Mouse (Mus musculus): ENCODE data around the gene Pmp22.
A peak's percentile ranks its signal among the peaks of the same experiment; 100 is the strongest.

Pmp22 gene

DNA sequence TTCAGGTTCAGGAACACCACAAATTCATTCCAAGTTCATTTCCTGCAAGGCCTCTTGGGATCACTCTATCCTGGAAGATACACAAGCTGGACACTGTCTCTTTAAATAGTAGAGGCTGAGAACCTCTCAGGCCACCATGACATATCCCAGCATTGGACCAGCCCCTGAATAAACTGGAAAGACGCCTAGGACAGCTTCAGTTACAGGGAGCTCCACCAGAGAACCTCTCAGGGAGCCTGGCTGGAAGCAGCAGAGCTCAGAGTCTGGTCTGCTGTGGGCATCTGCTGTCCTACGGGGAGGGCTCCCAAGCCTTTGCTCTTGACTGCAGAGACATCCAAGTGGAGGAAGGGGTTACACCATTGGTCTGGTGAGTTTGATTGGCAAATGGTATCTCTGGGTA lies at the start of gene Pmp22:
Gene Pmp22, plus strand, starts transcription at position 199 of the 400 bp plus-strand sequence.
- no peak for DNase-seq (ENCODE audit: low read depth, low spot score)

- DNase-seq (ENCODE audit: low read depth, low spot score): no peak
Measured at GRCm38 (mm10) chr11:63084536-63084935, 44.2 kb upstream of the Pmp22 start.

DNA sequence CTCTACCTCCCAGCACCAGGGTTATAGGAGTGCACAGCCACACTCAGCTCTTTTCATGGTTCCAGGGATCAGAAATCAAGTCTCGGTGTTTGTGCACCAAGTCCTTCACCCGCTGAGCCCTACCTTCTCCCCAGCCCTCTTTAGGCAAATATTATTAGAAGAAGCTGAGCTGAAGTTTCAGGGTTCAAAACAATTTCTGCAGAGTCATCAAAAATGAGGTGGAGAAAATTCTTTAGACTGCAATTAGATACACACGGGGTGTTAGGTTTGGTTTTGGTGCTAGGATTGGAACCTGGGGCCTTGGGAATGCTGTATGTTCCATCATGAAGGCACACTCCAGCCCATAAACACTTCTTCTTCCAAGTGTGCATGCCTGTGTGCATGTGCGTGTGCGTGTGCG lies 40.1 kb upstream of the Pmp22 start:
- DNase-seq (ENCODE audit: low read depth, low spot score): no peak

DNA sequence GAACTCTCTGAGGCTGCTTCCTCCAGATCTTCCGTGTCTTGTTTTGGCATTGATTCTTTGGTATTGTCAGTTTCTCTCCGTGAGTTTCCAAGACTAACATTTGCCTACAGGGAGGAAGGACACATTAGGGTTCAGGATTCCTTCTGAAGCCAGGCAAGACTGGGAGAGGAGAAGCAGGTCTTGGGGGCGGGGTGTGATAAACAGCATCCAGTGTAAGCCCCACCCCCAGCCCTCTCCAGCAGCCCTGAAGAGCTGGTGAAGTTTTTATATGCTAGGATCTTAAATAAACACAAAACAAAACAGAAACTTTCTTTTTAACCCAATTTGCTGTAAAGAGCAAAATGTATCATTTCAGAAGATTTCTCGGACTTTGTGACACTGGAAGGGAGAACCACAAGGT lies 38.6 kb upstream of the Pmp22 start:
- DNase-seq (ENCODE audit: low read depth, low spot score): no peak

GRCm38 (mm10) chr11:63090986-63091385 lies 37.8 kb upstream of the Pmp22 start:
- DNase-seq (ENCODE audit: low read depth, low spot score): no peak

GRCm38 (mm10) chr11:63092271-63092670 lies 36.5 kb upstream of the Pmp22 start:
- DNase-seq (ENCODE audit: low read depth, low spot score): no peak

DNA sequence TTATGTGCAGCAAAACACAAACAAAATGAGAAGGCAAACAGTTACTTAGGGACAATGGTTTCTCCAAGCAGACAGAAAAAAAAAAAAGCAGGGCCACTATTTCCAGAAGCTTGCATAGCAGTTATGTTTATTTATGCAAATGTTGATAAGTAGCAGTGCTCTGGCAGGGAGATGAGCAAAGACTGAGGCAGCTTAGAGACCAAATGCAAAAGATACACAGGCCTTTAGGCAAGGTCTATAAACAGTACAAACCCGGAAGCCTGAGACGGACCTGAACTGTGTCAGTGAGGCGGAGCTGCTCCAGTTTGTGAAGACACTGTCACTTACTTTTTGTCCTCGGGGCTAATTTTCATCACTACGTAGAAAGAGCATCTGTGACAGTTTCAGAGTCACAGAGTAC lies 35.2 kb upstream of the Pmp22 start:
- DNase-seq (ENCODE audit: low read depth, low spot score): no peak

DNA sequence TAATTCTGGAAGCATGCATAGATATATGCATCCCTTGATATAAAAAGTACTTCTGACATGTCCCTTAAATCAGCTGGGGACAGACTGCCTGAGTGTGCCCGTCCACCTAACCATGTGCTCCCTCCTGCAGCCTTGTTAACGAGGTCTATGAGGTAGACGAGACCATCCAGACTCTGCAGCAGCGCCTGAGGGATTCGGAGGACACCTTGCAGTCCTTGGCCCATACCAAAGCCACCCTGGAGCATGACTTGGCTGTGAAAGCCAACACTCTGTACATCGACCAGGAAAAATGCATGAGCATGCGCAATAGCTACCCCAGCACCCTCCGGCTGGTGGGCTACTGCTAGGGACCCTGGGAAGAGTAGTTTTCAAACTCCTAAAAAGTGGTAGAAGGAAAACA lies 34.3 kb upstream of the Pmp22 start:
- no peak for DNase-seq (ENCODE audit: low read depth, low spot score)

GRCm38 (mm10) chr11:63098016-63098415 lies 30.8 kb upstream of the Pmp22 start:
- no peak for DNase-seq (ENCODE audit: low read depth, low spot score)

- DNase-seq (ENCODE audit: low read depth, low spot score): no peak
Measured at GRCm38 (mm10) chr11:63099390-63099789, 29.4 kb upstream of the Pmp22 start.

DNA sequence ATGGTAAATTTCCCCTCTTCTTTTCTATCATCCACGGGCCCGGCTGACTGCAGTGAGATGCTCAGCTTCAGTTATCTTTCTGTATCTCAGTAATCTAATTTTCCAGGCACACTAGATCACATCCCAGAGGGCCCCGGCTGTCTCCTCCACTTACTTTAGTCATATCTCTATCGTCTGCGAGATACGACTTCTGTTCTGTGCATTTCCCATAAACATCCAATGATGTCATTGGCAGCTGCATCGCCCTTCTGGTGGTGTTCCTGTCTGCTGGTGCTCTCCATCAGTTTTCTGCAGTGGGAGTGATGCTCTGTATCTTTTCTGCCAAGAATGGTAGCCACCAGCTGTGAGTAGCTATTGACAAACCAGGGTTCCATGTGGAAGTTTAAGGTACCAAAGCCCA lies 25.5 kb upstream of the Pmp22 start:
- DNase-seq (ENCODE audit: low read depth, low spot score): no peak

GRCm38 (mm10) chr11:63104026-63104425 lies 24.8 kb upstream of the Pmp22 start:
- DNase-seq (ENCODE audit: low read depth, low spot score): no peak

DNA sequence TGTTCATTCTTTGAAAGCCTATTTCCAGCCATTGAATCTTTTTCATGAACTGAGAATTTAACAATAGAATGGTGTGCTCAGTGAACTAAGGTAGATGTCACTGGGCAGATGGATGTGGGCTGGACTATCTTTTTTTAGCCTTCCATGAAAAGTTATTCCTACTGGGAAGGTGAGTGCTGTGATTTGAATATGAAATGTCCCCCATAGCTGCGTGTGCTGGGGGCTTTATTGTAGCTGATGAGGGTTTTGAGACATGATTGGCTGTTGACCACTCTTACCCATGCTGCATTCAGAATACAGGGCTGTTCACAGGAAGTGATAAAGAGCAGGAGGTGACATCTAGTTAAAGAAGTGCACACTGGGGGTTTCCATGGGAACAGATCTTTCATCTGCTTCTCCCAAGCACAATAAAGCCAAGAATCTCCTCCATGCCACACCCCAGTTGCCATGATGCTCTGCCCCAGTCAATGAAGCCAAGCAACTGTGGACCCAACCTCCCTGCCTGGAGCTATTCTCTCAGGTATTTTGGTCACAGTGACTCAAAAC lies 19.5 kb upstream of the Pmp22 start:
- DNase-seq (ENCODE audit: low read depth, low spot score): no peak

- no peak for DNase-seq (ENCODE audit: low read depth, low spot score)
Measured at GRCm38 (mm10) chr11:63110329-63110728, 18.5 kb upstream of the Pmp22 start.

- DNase-seq (ENCODE audit: low read depth, low spot score): no peak
Measured at GRCm38 (mm10) chr11:63114807-63115641, 13.8 kb upstream of the Pmp22 start.

DNA sequence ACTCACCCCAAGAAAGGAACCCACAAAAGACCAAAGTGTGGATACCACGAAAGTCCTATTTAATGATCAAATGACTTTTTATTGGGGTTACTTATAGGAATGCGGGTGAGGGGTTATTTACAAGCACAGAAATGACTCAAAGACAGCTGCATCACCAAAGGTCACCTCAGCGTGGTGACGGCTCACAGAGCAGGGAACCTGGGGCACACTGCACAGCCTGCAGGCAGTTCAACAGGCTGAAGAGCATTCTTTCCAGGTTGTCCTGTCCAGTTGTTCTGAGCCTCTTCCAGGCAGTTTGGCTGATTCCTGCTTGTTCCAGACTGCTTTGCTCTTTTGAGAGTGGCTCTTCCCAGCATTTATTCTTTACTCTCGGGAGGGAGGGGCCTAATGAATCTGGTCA lies 12.1 kb upstream of the Pmp22 start:
- no peak for DNase-seq (ENCODE audit: low read depth, low spot score)

GRCm38 (mm10) chr11:63117266-63117665 lies 11.5 kb upstream of the Pmp22 start:
- no peak for DNase-seq (ENCODE audit: low read depth, low spot score)

GRCm38 (mm10) chr11:63119791-63120190 lies 9.0 kb upstream of the Pmp22 start:
- DNase-seq (ENCODE audit: low read depth, low spot score): no peak

DNA sequence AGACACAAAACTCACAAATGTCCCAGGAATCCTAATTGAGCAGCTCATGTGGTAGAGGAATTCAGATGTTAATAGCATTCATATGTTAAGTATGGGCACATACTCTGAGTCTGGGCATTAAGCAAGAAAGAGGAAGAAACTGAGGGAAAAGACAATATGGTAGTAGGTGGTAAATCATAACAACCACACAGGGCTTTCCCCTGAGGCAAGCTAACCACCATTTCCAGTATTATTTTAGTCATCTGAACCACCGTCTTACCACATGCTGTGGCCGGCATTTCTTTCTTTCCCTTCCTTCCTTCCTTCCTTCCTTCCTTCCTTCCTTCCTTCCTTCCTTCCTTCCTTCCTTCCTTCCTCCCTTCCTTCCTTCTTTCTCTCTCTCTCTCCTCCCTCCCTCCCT lies 6.5 kb upstream of the Pmp22 start:
- no peak for DNase-seq (ENCODE audit: low read depth, low spot score)

- no peak for DNase-seq (ENCODE audit: low read depth, low spot score)
Measured at GRCm38 (mm10) chr11:63122776-63123350, 5.9 kb upstream of the Pmp22 start.

- peak; percentile 26 for DNase-seq (ENCODE audit: low read depth, low spot score)
Measured at GRCm38 (mm10) chr11:63124316-63124715, 4.5 kb upstream of the Pmp22 start.

DNA sequence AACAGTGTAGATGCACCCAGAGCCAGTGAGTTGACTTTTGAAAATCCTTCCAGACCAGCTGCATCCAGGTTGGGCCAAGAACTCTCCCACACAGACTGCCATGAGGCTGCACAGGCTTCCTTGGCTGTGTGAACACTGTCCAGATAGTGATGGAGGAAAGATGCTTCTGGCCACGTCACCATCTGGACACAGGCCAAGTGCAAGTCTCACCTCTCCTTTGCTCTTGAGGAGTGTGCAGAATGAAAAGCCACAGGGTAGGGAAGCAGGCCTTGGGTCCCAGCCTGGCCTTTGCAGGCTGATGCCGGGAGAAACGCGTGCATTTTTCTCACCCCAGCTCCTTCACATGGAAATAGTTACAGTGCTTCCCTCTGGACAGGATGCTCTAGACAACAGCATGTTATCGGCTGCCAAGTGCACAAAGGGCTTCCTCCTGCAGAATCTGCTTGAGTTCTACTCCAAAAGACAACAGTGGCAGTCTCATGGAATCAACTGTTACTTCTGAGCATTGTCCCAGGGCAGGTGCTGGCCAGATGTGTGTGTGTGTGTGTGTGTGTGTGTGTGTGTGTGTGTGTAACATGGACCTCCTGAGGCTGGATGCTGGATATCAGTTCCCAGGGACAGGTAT lies 2.8 kb upstream of the Pmp22 start:
- DNase-seq (ENCODE audit: low read depth, low spot score): no peak

DNA sequence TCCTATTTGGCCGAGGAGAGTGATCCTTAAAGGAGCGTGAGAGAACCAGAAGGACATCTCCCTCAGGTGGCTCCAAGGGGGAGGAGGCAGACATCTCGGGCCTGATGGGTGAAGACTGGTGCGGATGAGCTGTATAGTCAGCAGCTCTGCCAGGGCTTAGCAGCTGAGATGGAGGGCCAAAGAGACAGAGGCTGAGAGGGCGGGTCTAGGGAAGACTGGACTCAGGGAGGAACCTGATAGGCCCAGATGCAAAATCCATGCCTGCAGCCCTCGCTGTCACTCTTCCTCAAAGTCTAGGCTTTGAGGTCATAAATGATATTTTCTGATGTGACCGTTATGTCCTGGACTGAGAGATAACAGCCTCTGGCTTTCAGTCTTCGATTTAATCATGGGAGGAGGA lies 1.8 kb upstream of the Pmp22 start:
- no peak for DNase-seq (ENCODE audit: low read depth, low spot score)

Data from A20 (cell line).